Mouse (Mus musculus): ENCODE data around the gene Fgf14.
"Not testable (repeated sequence)": the region's sequence is repeated elsewhere in the genome, so short reads cannot be mapped to it uniquely, and the experiment has no call there.

Gene Fgf14

GRCm38 (mm10) chr14:124191913-124192814, 484.8 kb downstream of the Fgf14 start:
- DNase-seq = peak; percentile 73

GRCm38 (mm10) chr14:124180265-124180664, 496.7 kb downstream of the Fgf14 start:
- no peak for DNase-seq

DNA sequence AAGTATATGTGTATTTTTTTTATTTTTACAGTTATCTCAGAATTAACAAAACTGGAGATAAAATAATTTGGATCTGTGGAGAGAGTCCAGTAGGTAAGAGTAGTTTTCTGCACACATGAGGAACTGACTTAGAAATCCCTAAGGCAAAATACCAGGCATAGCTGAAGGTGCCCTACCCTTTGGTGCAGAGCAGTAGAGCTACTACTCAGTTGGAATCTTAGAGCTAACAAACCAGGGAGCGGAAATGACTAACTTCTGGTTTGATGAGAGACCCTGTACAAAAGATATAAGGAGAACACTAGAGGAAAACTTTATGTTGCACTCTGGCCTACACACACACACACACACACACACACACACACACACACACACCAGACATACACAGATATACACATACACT, 502.8 kb downstream of the Fgf14 start:
- DNase-seq = no peak

- no peak for DNase-seq
Observed at GRCm38 (mm10) chr14:124163618-124164185, 513.2 kb downstream of the Fgf14 start.

DNA sequence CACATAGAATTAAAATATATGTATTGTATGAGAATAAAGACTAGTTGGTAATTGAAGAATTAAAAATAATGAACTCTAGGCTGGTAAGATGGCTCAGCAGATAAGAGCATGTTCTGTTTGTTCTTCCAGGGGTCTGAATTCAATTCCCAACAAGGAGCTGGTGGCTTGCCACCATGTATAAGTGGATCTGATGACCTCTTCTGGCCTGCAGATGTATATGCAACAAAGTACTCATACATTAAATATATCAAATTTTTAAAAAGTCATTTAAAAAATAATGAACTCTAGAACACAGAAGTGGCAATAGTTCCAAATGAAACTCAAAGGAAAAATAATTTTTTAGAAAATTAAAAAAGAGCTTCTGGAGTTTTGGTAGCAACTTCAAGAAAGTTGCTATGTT, 529.5 kb downstream of the Fgf14 start:
- no peak for DNase-seq

GRCm38 (mm10) chr14:124107205-124107873, 569.6 kb downstream of the Fgf14 start:
- no peak for DNase-seq

DNA sequence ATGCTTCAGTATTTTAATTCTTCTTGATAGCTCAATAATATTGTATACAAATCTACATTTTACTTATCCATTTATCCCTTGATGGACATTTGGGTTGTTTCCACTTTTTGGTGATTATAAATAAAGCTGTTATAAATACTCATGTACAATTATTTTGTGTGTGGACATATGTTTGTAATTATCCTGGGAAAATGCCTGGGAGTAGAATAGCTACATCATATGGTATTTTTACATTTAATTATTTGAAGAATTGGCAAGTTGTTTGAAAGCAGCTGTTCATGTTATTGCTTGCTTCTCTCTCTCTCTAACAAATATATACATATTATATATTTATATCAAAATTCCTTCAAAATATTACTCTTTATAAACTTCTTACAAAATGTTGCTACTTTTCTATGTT, 593.8 kb downstream of the Fgf14 start:
- no peak for DNase-seq

DNA sequence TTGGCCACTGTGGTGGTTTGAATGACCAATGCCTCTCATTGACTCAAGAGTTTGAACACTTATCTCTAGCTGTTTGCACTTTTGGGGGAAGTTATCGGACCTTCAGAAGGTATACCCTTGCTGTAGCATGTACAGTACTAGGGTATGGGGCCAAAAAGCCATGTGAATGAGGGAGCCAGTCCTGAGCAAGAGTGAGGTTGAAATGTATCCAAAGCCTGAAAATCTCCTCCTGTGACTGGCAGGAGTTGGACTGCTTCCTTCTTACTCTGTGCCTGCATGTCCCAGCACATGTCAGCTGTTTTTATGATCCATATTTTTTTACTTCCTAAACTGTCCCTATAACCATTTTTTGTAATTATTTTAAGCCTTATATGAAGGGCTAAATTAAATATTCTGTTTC, 632.9 kb downstream of the Fgf14 start:
- peak; percentile 69 for DNase-seq

- peak; percentile 41 for DNase-seq
Observed at GRCm38 (mm10) chr14:124040651-124041050, 636.3 kb downstream of the Fgf14 start.

- no peak for DNase-seq
Observed at GRCm38 (mm10) chr14:124037434-124037833, 639.5 kb downstream of the Fgf14 start.

GRCm38 (mm10) chr14:124036575-124037205, 640.2 kb downstream of the Fgf14 start:
- no peak for DNase-seq

DNA sequence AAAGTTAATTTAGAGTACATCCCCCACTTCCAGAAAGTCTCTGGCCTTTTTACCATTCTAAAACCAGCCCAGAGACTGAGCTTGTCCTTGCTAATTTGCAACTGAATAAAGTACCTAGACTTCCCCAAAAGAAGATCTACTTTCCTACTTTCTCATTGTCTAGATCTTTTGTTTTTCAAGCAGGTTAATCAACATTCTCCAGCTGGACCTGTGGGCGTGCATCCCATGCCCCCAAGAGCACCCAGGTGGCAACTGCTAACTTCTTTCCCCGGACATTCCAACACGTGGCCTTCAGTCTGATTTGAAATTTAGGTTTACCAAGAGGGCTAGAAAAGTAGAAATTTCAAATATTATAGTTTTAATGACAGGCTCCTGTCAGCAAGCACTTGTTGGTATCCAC, 643.6 kb downstream of the Fgf14 start:
- not testable (repeated sequence) for DNase-seq

GRCm38 (mm10) chr14:124027886-124028670, 648.8 kb downstream of the Fgf14 start:
- peak; percentile 27 for DNase-seq

DNA sequence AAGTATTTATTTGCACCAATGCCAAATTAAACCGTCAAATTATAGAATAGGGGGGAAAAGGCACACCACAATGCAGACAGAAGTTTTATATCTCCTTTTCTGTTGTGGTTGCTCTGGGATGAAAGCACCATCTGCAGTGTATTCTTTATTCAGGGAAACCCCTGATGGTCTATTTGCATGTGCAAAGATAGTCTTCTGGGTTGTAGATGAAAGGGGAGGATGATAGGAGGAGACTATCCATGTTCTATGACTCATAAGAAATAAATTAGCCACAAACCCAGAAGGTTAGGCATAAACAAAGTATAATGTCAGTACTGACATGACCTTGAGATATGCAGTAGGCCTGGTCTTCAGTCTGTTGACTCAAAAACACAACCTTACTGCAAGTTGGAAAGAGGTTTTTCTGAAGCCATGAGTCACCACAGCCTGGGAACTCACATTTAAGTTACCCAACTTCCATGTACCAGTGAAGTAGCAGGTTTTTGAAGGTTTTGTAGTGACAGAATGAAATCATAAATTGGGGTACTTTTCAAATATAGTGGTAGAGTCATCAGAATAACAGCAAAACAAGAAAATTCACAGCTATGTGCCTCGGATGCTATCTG, 686.2 kb downstream of the Fgf14 start:
- no peak for DNase-seq

DNA sequence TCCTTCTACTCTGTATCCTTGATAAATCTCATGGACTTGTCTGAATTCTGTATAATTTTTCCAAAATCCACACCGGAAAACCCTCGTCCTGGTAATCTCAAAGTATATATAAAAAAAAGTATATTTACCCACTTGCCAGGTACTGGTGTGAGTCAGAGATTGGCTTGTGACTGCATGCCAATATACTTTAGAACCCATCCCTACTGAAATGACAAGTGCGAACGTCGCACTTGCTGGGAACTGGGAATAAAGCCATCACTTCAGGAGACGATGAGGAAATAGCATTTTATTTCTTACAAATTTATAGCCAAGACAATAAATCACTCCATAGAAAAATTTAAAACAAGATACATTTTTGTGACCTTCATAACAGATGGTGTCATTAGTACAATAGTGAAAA, 708.9 kb downstream of the Fgf14 start:
- DNase-seq = no peak

- DNase-seq = peak; percentile 52
Observed at GRCm38 (mm10) chr14:123966531-123966930, 710.4 kb downstream of the Fgf14 start.
